Mouse (Mus musculus) testis, adult 2 months (tissue): Measurements from ENCODE around the gene Rufy3.

ENCODE experiments used
- CTCF ChIP-seq: fragments of 200-500 bp; IDR thresholded peaks from 2 replicates; pipeline ENCODE4 v1.5.1; 2012; ENCODE audit warnings: low read depth, mild to moderate bottlenecking, inconsistent platforms, low read length, moderate library complexity; ENCODE audit not compliant: control insufficient read depth, insufficient read depth, insufficient replicate concordance
- POLR2A ChIP-seq: fragments of 200-500 bp; IDR thresholded peaks from 2 replicates; pipeline ENCODE4 v1.6.1; 2012; ENCODE audit warnings: low read depth, mild to moderate bottlenecking, inconsistent platforms, low read length, moderate library complexity; ENCODE audit not compliant: control insufficient read depth

DNA sequence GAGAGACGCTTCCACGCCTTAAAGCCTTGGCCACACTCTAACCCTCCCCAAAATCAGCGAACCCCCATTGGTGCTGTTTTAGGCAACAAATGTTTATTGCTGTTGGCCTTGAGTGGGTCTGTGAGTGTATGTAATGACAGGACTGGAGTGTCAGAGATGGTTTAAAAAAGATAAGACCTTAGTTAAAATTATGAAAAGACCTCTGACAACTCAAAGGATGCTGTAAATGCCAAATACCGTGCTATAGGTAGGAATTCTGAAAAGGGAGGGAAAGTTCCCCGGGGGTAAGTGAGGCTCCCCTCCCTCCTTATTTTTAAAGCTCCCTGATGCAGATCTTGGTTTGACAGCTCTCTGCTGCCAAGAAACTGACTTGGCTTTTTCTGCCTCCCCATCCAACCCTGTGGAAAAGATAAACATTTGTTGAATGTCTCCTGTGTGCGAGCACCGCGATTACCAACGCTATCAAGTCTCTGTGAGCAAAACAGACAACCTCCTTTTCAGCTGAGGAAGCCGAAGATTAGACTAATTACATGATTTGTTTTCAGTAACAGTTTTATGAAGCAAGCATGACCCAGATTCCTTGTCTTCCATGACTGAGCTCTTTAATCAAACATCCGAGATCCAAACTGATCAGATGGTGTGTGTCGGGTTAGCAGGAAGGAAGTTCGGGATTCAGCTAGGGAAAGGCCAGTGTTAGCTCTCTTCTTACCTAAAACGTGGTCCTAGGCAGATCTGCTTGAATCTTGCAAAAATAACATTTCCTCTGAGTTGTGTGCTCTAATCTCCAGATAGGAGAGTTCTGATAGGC lies 1.4 kb downstream of the Rufy3 start:
- TF ChIP-seq POLR2A, result no peak
- TF ChIP-seq CTCF, result no peak
